Mouse (Mus musculus): ENCODE measurements around the gene Wscd2. TPM values are rescaled to one million over a fixed set of nuclear protein-coding genes. Genes with fewer than 3 reads are reported as not detected.

The Wscd2 gene
- total and polyA plus RNA-seq, 2 experiments from 2014 or later: 0.27 to 4.5 TPM

DNA sequence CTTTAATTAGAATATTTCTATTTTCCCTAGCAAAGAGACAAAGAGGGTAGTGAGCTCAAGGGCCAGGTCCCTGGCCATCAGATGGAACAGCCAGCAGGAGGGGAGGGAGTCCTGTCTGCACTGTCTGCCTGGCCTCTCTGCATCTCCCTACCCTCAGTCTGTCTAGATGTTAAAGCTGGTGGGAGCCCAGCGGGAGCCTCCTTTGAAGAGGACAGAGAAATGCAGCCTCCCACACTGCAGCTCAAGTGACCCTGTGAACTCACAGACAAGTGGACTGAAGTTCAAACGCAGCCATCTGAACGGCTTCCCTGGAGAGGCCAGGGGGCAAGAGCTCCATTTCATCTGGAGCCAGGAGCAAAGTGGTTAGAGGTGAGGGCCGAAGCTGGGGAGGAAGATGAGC lies 36.8 kb upstream of the Wscd2 start:
- Histone ChIP-seq H3K36me3 (replicated peaks; ENCODE audit: control insufficient read depth, insufficient read depth, low read length) (no peaks in the 10 kb centered on the region), H3K27ac (ENCODE audit: low read depth) (no peak overlapping the region), H3K4me2 (ENCODE audit: low read depth, low read length) (no peak overlapping the region), H3K4me3 (ENCODE audit: low read depth, low read length) (no peak overlapping the region), H3K9me3 (replicated peaks; ENCODE audit: control insufficient read depth, low read length) (no peaks in the 10 kb centered on the region), H3K4me1 (ENCODE audit: control insufficient read depth, insufficient read depth) (no peaks in the 10 kb centered on the region), H3K9ac (replicated peaks; ENCODE audit: low read depth, low read length) (no peak overlapping the region), H3K27me3 (ENCODE audit: control insufficient read depth, insufficient read depth, low read length) (0 out of 2 replicates have a peak, but pooled peaks cover 10% of the 10 kb centered on the region)
- DNase-seq (ENCODE audit: low spot score) (no peak), ATAC-seq (ENCODE audit: insufficient read depth, low read depth) (no peak)
- TF ChIP-seq CTCF (IDR thresholded peaks at IDR 0.05; ENCODE audit: low read depth) (no peak), EP300 (IDR thresholded peaks at IDR 0.05; ENCODE audit: low read depth) (no peak)
- WGBS: 4% methylated on average over 4 of the region's 4 CpGs

GRCm38 (mm10) chr5:113456020-113456419 lies 34.1 kb upstream of the Wscd2 start:
- DNase-seq (ENCODE audit: low spot score) (no peak), ATAC-seq (ENCODE audit: insufficient read depth, low read depth) (no peak)
- WGBS: 84% methylated on average over 10 of the region's 10 CpGs
- Histone ChIP-seq H3K27me3 (ENCODE audit: control insufficient read depth, insufficient read depth, low read length) (peaks cover 26% of the 10 kb centered on the region), H3K4me2 (ENCODE audit: low read depth, low read length) (no peak overlapping the region), H3K4me3 (ENCODE audit: low read depth, low read length) (no peak overlapping the region), H3K36me3 (replicated peaks; ENCODE audit: control insufficient read depth, insufficient read depth, low read length) (no peaks in the 10 kb centered on the region), H3K9ac (replicated peaks; ENCODE audit: low read depth, low read length) (no peak overlapping the region), H3K4me1 (ENCODE audit: control insufficient read depth, insufficient read depth) (no peaks in the 10 kb centered on the region), H3K9me3 (replicated peaks; ENCODE audit: control insufficient read depth, low read length) (no peaks in the 10 kb centered on the region), H3K27ac (ENCODE audit: low read depth) (no peak overlapping the region)
- TF ChIP-seq EP300 (IDR thresholded peaks at IDR 0.05; ENCODE audit: low read depth) (no peak), CTCF (IDR thresholded peaks at IDR 0.05; ENCODE audit: low read depth) (no peak)

DNA sequence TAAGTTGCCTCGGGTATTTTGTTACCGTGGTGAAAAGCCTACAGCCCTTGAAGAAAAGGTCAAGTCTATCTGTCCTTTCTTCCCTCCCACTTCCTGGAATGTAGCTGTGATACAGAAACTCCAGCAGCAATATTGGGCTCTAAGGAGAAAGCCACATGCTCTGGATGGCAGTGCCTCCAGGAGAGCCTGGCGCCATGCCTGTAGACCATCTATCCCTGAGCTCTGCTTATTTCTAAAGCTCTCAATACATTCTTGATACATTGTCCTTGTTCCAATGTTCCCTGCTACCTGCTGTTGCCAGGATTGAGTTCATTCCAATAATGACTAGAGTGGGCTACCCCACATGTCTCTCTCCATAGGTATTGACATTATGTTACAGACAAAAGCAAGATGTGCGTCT lies 33.4 kb upstream of the Wscd2 start:
- no peak for DNase-seq (ENCODE audit: low spot score)
- Histone ChIP-seq H3K36me3 (replicated peaks; ENCODE audit: control insufficient read depth, insufficient read depth, low read length) (no peaks in the 10 kb centered on the region), H3K27ac (ENCODE audit: low read depth) (no peak overlapping the region), H3K9me3 (replicated peaks; ENCODE audit: control insufficient read depth, low read length) (no peaks in the 10 kb centered on the region), H3K4me2 (ENCODE audit: low read depth, low read length) (no peak overlapping the region), H3K4me3 (ENCODE audit: low read depth, low read length) (no peak overlapping the region), H3K4me1 (ENCODE audit: control insufficient read depth, insufficient read depth) (no peaks in the 10 kb centered on the region), H3K9ac (replicated peaks; ENCODE audit: low read depth, low read length) (no peak overlapping the region), H3K27me3 (ENCODE audit: control insufficient read depth, insufficient read depth, low read length) (peaks cover 25% of the 10 kb centered on the region)
- ATAC-seq (ENCODE audit: insufficient read depth, low read depth): no peak
- TF ChIP-seq EP300 (IDR thresholded peaks at IDR 0.05; ENCODE audit: low read depth) (no peak), CTCF (IDR thresholded peaks at IDR 0.05; ENCODE audit: low read depth) (no peak)
- WGBS: 74% methylated on average over 4 of the region's 4 CpGs

- TF ChIP-seq EP300 (IDR thresholded peaks at IDR 0.05; ENCODE audit: low read depth) (no peak), CTCF (IDR thresholded peaks at IDR 0.05; ENCODE audit: low read depth) (no peak)
- Histone ChIP-seq H3K27me3 (ENCODE audit: control insufficient read depth, insufficient read depth, low read length) (peaks cover 30% of the 10 kb centered on the region), H3K9ac (replicated peaks; ENCODE audit: low read depth, low read length) (no peak overlapping the region), H3K4me3 (ENCODE audit: low read depth, low read length) (no peak overlapping the region), H3K27ac (ENCODE audit: low read depth) (no peak overlapping the region), H3K9me3 (replicated peaks; ENCODE audit: control insufficient read depth, low read length) (no peaks in the 10 kb centered on the region), H3K4me1 (ENCODE audit: control insufficient read depth, insufficient read depth) (no peaks in the 10 kb centered on the region), H3K4me2 (ENCODE audit: low read depth, low read length) (no peak overlapping the region), H3K36me3 (replicated peaks; ENCODE audit: control insufficient read depth, insufficient read depth, low read length) (no peaks in the 10 kb centered on the region)
- DNase-seq (ENCODE audit: low spot score) (no peak), ATAC-seq (ENCODE audit: insufficient read depth, low read depth) (no peak)
- 62% methylated on average over 6 of the region's 6 CpGs for WGBS
Observed at GRCm38 (mm10) chr5:113457260-113457659, 32.9 kb upstream of the Wscd2 start.

DNA sequence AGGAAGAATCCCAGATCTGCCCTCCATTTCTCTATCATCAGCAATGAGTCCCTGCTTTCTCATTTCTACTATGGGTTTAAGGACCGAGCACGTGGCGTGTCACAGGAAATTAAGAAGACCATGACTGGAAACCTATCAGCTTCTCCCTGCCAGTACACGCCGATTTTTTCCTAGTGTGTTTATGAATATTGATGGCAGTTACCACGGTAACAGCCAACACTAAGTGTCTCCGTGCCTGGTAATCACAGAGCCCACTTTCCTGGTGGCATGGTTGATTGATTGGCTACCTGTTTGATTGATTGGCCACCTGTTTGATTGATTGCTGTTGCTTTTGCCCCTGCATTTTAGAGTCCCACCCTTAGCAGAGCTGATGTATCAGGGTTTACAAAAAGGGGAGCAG lies 30.2 kb upstream of the Wscd2 start:
- no peaks in the 10 kb centered on the region for H3K36me3 ChIP-seq (replicated peaks; ENCODE audit: control insufficient read depth, insufficient read depth, low read length)
- H3K4me1 ChIP-seq (ENCODE audit: control insufficient read depth, insufficient read depth): no peaks in the 10 kb centered on the region
- peaks cover 41% of the 10 kb centered on the region for H3K27me3 ChIP-seq (ENCODE audit: control insufficient read depth, insufficient read depth, low read length)
- WGBS: 63% methylated on average over 7 of the region's 7 CpGs
- TF ChIP-seq EP300 (IDR thresholded peaks at IDR 0.05; ENCODE audit: low read depth) (no peak), CTCF (IDR thresholded peaks at IDR 0.05; ENCODE audit: low read depth) (no peak)
- no peak overlapping the region for H3K27ac ChIP-seq (ENCODE audit: low read depth)
- no peaks in the 10 kb centered on the region for H3K9me3 ChIP-seq (replicated peaks; ENCODE audit: control insufficient read depth, low read length)
- no peak overlapping the region for H3K9ac ChIP-seq (replicated peaks; ENCODE audit: low read depth, low read length)
- H3K4me2 ChIP-seq (ENCODE audit: low read depth, low read length): no peak overlapping the region
- ATAC-seq (ENCODE audit: insufficient read depth, low read depth) (no peak), DNase-seq (ENCODE audit: low spot score) (no peak)
- H3K4me3 ChIP-seq (ENCODE audit: low read depth, low read length): no peak overlapping the region

DNA sequence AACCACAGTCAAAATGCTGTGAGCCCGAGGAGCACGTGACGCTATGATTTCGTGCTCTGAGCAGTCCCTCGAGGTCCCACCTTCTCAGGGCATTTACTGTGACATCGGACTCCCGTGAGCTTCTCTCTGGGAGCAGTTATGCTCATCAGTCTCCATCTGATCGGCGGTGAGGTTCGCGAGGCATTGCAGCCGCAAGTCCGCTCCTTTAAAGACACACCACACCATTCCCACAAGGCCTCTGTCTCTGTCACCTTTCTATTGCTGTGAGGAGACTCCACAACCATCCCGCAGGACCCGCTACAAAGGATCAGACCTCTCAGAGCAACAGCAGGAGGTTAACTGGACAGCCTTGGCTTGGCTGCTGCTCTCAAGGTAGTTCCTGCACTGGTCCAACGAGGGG lies 28.6 kb upstream of the Wscd2 start:
- H3K27ac ChIP-seq (ENCODE audit: low read depth): no peak overlapping the region
- DNase-seq (ENCODE audit: low spot score) (no peak), ATAC-seq (ENCODE audit: insufficient read depth, low read depth) (no peak)
- no peak overlapping the region for H3K4me3 ChIP-seq (ENCODE audit: low read depth, low read length)
- no peaks in the 10 kb centered on the region for H3K9me3 ChIP-seq (replicated peaks; ENCODE audit: control insufficient read depth, low read length)
- no peaks in the 10 kb centered on the region for H3K36me3 ChIP-seq (replicated peaks; ENCODE audit: control insufficient read depth, insufficient read depth, low read length)
- 11% methylated on average over 16 of the region's 16 CpGs for WGBS
- H3K4me2 ChIP-seq (ENCODE audit: low read depth, low read length): no peak overlapping the region
- H3K27me3 ChIP-seq (ENCODE audit: control insufficient read depth, insufficient read depth, low read length): peaks cover 43% of the 10 kb centered on the region
- no peaks in the 10 kb centered on the region for H3K4me1 ChIP-seq (ENCODE audit: control insufficient read depth, insufficient read depth)
- H3K9ac ChIP-seq (replicated peaks; ENCODE audit: low read depth, low read length): no peak overlapping the region
- TF ChIP-seq CTCF (IDR thresholded peaks at IDR 0.05; ENCODE audit: low read depth) (no peak), EP300 (IDR thresholded peaks at IDR 0.05; ENCODE audit: low read depth) (no peak)
